Mouse (Mus musculus) cerebellum, adult 2 months (tissue): ENCODE measurements around the gene Rho.

Source experiments
- CTCF ChIP-seq: fragments of 200-500 bp; IDR thresholded peaks from 2 replicates; pipeline ENCODE4 v1.5.1; 2011; ENCODE audit warnings: low read depth, mild to moderate bottlenecking, control low read depth, low read length, moderate library complexity, borderline replicate concordance; ENCODE audit not compliant: insufficient read depth
- POLR2A ChIP-seq: fragments of 200-500 bp; IDR thresholded peaks from 2 replicates; pipeline ENCODE4 v1.6.1; 2011; ENCODE audit warnings: low read length, control low read depth, borderline replicate concordance; ENCODE audit not compliant: insufficient read depth

DNA sequence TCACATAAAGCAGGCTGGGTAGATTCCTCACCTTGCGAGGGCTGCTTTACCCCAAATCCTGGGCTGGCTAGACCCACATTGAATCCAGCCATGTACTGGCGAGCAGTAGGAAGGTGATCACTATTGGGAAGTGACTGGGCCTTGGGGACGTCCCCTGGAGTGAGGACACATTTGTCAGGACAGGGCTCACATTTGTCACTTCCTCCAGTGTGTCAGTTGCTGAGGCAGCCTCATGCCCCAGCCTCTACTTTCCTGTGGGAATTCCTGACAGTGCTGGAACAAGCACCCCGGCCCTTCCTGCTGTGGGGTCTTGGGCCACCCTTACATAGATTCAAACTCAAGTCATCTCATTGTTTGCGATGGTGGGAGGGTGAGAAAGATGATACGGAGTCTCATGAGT is 19.8 kb upstream of the Rho start:
- TF ChIP-seq CTCF (no peak), POLR2A (no peak)
